In genomic region chr17:35127017-35127416, GRCm38 (mm10) we compare ENCODE assay signal across 8 mouse cellular contexts. TPM values are rescaled to one million over a fixed set of nuclear protein-coding genes. Genes with fewer than 3 reads are reported as not detected.
A peak's percentile ranks its signal among the peaks of the same experiment; 100 is the strongest.
DNase-seq lines count a peak whose midpoint lies in the region; ATAC-seq and TF ChIP-seq lines count a peak whose summit lies in the region.

No protein-coding gene starts in this region.

- peak overlapping the region; percentile 80 for H3K4me2 ChIP-seq in kidney, embryonic 14.5 days (replicated peaks; ENCODE audit: low read depth, low read length)
- H3K4me2 ChIP-seq in intestine, embryonic 14.5 days (ENCODE audit: low read length): peak overlapping the region; percentile 80
- H3K4me2 ChIP-seq in midbrain, postnatal 0 days (ENCODE audit: low read depth, low read length, poor library complexity, severe bottlenecking): peak overlapping the region; percentile 88

- H3K27ac ChIP-seq in kidney, embryonic 14.5 days (ENCODE audit: low read depth, low read length): peak overlapping the region; percentile 82; the same call in 1 of the 2 replicates
- H3K27ac ChIP-seq in cortical plate, adult 2 months (ENCODE audit: insufficient read depth, low read length): no peak overlapping the region
- peak overlapping the region; percentile 85; the same call in 1 of the 2 replicates for H3K27ac ChIP-seq in intestine, embryonic 14.5 days (ENCODE audit: low read depth)
- no peak overlapping the region; the same call in 1 of the 2 replicates for H3K27ac ChIP-seq in midbrain, postnatal 0 days (ENCODE audit: low read depth, low read length)

- TF ChIP-seq POLR2A in cortical plate, adult 2 months (IDR thresholded peaks at IDR 0.05; ENCODE audit: extremely low read depth, insufficient read depth, low read length): no peak

- no peak for ATAC-seq in kidney, embryonic 14.5 days (ENCODE audit: low FRiP score, low TSS enrichment)
- ATAC-seq in intestine, embryonic 14.5 days (replicated peaks; ENCODE audit: low FRiP score, low TSS enrichment, low read depth): no peak
- no peak for ATAC-seq in midbrain, postnatal 0 days (ENCODE audit: low FRiP score)

- peaks cover 33% of the 10 kb centered on the region; the same call in 1 of the 2 replicates for H3K4me1 ChIP-seq in kidney, embryonic 14.5 days (ENCODE audit: control insufficient read depth, insufficient read depth, low read length)
- H3K4me1 ChIP-seq in cortical plate, adult 2 months (ENCODE audit: control insufficient read depth, insufficient read depth, low read length): peaks cover 3% of the 10 kb centered on the region; the same call in 1 of the 2 replicates
- H3K4me1 ChIP-seq in intestine, embryonic 14.5 days (replicated peaks; ENCODE audit: control insufficient read depth, insufficient read depth, low read length): peaks cover 25% of the 10 kb centered on the region
- H3K4me1 ChIP-seq in midbrain, postnatal 0 days (ENCODE audit: insufficient read depth, low read length): peaks cover 13% of the 10 kb centered on the region

- H3K9ac ChIP-seq in kidney, embryonic 14.5 days (ENCODE audit: low read depth, low read length): peak overlapping the region; percentile 86; the same call in 1 of the 2 replicates
- H3K9ac ChIP-seq in intestine, embryonic 14.5 days (ENCODE audit: low read length): peak overlapping the region; percentile 74
- H3K9ac ChIP-seq in midbrain, postnatal 0 days (replicated peaks; ENCODE audit: low read length, poor library complexity, severe bottlenecking): peak overlapping the region; percentile 84

- no peaks in the 10 kb centered on the region for H3K27me3 ChIP-seq in kidney, embryonic 14.5 days (ENCODE audit: control insufficient read depth, insufficient read depth, low read length)
- no peaks in the 10 kb centered on the region for H3K27me3 ChIP-seq in intestine, embryonic 14.5 days (replicated peaks; ENCODE audit: control insufficient read depth, insufficient read depth, low read length)
- no peaks in the 10 kb centered on the region for H3K27me3 ChIP-seq in midbrain, postnatal 0 days (ENCODE audit: insufficient read depth, low read length)

- H3K4me3 ChIP-seq in kidney, embryonic 14.5 days (ENCODE audit: low read length): peak overlapping the region; percentile 70
- peak overlapping the region; percentile 69 for H3K4me3 ChIP-seq in cortical plate, adult 2 months (ENCODE audit: insufficient read depth, low read length)
- H3K4me3 ChIP-seq in intestine, embryonic 14.5 days (ENCODE audit: low read depth, low read length): peak overlapping the region; percentile 69
- H3K4me3 ChIP-seq in midbrain, postnatal 0 days (ENCODE audit: low read depth, low read length): peak overlapping the region; percentile 69

- no peaks in the 10 kb centered on the region for H3K9me3 ChIP-seq in kidney, embryonic 14.5 days (ENCODE audit: control insufficient read depth, low read length)
- H3K9me3 ChIP-seq in intestine, embryonic 14.5 days (ENCODE audit: control insufficient read depth, low read length): no peaks in the 10 kb centered on the region
- H3K9me3 ChIP-seq in midbrain, postnatal 0 days (ENCODE audit: low read length): no peaks in the 10 kb centered on the region

- WGBS in kidney, embryonic 14.5 days: 67% methylated on average over 13 of the region's 13 CpGs
- 67% methylated on average over 13 of the region's 13 CpGs for WGBS in intestine, embryonic 14.5 days
- 68% methylated on average over 13 of the region's 13 CpGs for WGBS in midbrain, postnatal 0 days

- DNase-seq in kidney, postnatal 14 days: no peak
- DNase-seq in intestine, embryonic 14.5 days (ENCODE audit: low spot score): no peak
- no peak for DNase-seq in midbrain, postnatal 0 days (ENCODE audit: low spot score)
- DNase-seq in gastrocnemius, adult 8-10 months (ENCODE audit: low spot score in 2 of 2): no peak
- no peak for DNase-seq in c-Kit-positive CD71-positive TER-119-positive erythroid progenitor cells, embryonic 14.5 days (ENCODE audit: low spot score)
- no peak for DNase-seq in urinary bladder, postnatal 14 days (ENCODE audit: low spot score)

- H3K36me3 ChIP-seq in kidney, embryonic 14.5 days (ENCODE audit: control insufficient read depth, insufficient read depth, low read length): peaks cover 17% of the 10 kb centered on the region; the same call in 1 of the 2 replicates
- H3K36me3 ChIP-seq in intestine, embryonic 14.5 days (ENCODE audit: control insufficient read depth, insufficient read depth, low read length): peaks cover 27% of the 10 kb centered on the region
- peaks cover 13% of the 10 kb centered on the region for H3K36me3 ChIP-seq in midbrain, postnatal 0 days (ENCODE audit: insufficient read depth, low read length)

- no peak for TF ChIP-seq CTCF in cortical plate, adult 2 months (IDR thresholded peaks at IDR 0.05; ENCODE audit: extremely low read depth, insufficient read depth, low read length)
- TF ChIP-seq CTCF in midbrain, postnatal 0 days (IDR thresholded peaks at IDR 0.05): no peak

RNA-seq across cellular contexts. Expression of gene D17H6S53E, which starts 0.8 kb away (rescaled TPM):
- polyA plus RNA-seq in kidney, embryonic 14.5 days (2014; fragmentation: Nextera tagmentation; extraction: Ambion mirVana): 9.4 and 10.0 TPM in 2 replicates
- polyA plus RNA-seq in cortical plate, adult 2 months (2012; rRNA removed): 9.6 and 10.3 TPM in 2 replicates
- 8.4 and 10.8 TPM in 2 replicates for polyA plus RNA-seq in intestine, embryonic 14.5 days (2014; fragmentation: Nextera tagmentation; extraction: Ambion mirVana)
- total RNA-seq in midbrain, postnatal 0 days (2014; rRNA removed): 10.7 and 28.0 TPM in 2 replicates
- 9.6 and 10.3 TPM in 2 replicates for polyA plus RNA-seq in midbrain, postnatal 0 days (2015; fragmentation: Nextera tagmentation; extraction: Ambion mirVana)
- 10 to 100 TPM; 13.6 to 22.6 (median 17.0) TPM for total RNA-seq in gastrocnemius, adult 8-10 months (2022)

RNA-seq across cellular contexts. Expression of gene Apom, which starts 4.8 kb away (rescaled TPM):
- 9.7 and 10.4 TPM in 2 replicates for polyA plus RNA-seq in kidney, embryonic 14.5 days (2014; fragmentation: Nextera tagmentation; extraction: Ambion mirVana)
- polyA plus RNA-seq in cortical plate, adult 2 months (2012; rRNA removed): 0.13 TPM in 2 replicates
- polyA plus RNA-seq in intestine, embryonic 14.5 days (2014; fragmentation: Nextera tagmentation; extraction: Ambion mirVana): 0.95 and 1.5 TPM in 2 replicates
- total RNA-seq in midbrain, postnatal 0 days (2014; rRNA removed): 0.44 TPM in 1 of 2 replicates, not detected in the other
- polyA plus RNA-seq in midbrain, postnatal 0 days (2015; fragmentation: Nextera tagmentation; extraction: Ambion mirVana): 0.22 TPM in 1 of 2 replicates, not detected in the other
- total RNA-seq in gastrocnemius, adult 8-10 months (2022): not detected

RNA-seq across cellular contexts. Expression of gene Csnk2b, which starts 5.2 kb away (rescaled TPM):
- polyA plus RNA-seq in kidney, embryonic 14.5 days (2014; fragmentation: Nextera tagmentation; extraction: Ambion mirVana): 325 and 334 TPM in 2 replicates
- polyA plus RNA-seq in cortical plate, adult 2 months (2012; rRNA removed): 191 and 200 TPM in 2 replicates
- polyA plus RNA-seq in intestine, embryonic 14.5 days (2014; fragmentation: Nextera tagmentation; extraction: Ambion mirVana): 275 and 286 TPM in 2 replicates
- total RNA-seq in midbrain, postnatal 0 days (2014; rRNA removed): 245 and 287 TPM in 2 replicates
- 325 and 332 TPM in 2 replicates for polyA plus RNA-seq in midbrain, postnatal 0 days (2015; fragmentation: Nextera tagmentation; extraction: Ambion mirVana)
- 100 to 1,000 TPM; 169 to 216 (median 180) TPM for total RNA-seq in gastrocnemius, adult 8-10 months (2022)

RNA-seq across cellular contexts. Expression of gene Gpank1, which starts 5.8 kb away (rescaled TPM):
- 19.4 and 20.8 TPM in 2 replicates for polyA plus RNA-seq in kidney, embryonic 14.5 days (2014; fragmentation: Nextera tagmentation; extraction: Ambion mirVana)
- polyA plus RNA-seq in cortical plate, adult 2 months (2012; rRNA removed): 20.4 and 21.0 TPM in 2 replicates
- polyA plus RNA-seq in intestine, embryonic 14.5 days (2014; fragmentation: Nextera tagmentation; extraction: Ambion mirVana): 19.7 and 24.7 TPM in 2 replicates
- total RNA-seq in midbrain, postnatal 0 days (2014; rRNA removed): 11.7 and 17.0 TPM in 2 replicates
- polyA plus RNA-seq in midbrain, postnatal 0 days (2015; fragmentation: Nextera tagmentation; extraction: Ambion mirVana): 20.2 and 21.0 TPM in 2 replicates
- 10 to 100 TPM in 1 of 4 experiments, 1 to 10 TPM in 3; 8.6 to 11.4 (median 9.3) TPM for total RNA-seq in gastrocnemius, adult 8-10 months (2022)

RNA-seq across cellular contexts. Expression of gene Bag6, which starts 8.0 kb away (rescaled TPM):
- polyA plus RNA-seq in kidney, embryonic 14.5 days (2014; fragmentation: Nextera tagmentation; extraction: Ambion mirVana): 82.6 and 99.0 TPM in 2 replicates
- polyA plus RNA-seq in cortical plate, adult 2 months (2012; rRNA removed): 194 and 212 TPM in 2 replicates
- polyA plus RNA-seq in intestine, embryonic 14.5 days (2014; fragmentation: Nextera tagmentation; extraction: Ambion mirVana): 75.5 and 79.5 TPM in 2 replicates
- 330 and 339 TPM in 2 replicates for total RNA-seq in midbrain, postnatal 0 days (2014; rRNA removed)
- polyA plus RNA-seq in midbrain, postnatal 0 days (2015; fragmentation: Nextera tagmentation; extraction: Ambion mirVana): 62.3 and 68.9 TPM in 2 replicates
- total RNA-seq in gastrocnemius, adult 8-10 months (2022): 100 to 1,000 TPM; 206 to 247 (median 236) TPM

Comparison
In these comparisons a context has a peak if more than half of its experiments do, and no peak if none do; other contexts are left out.
1. H3K27ac ChIP-seq: peak in kidney, embryonic 14.5 days (single experiment) and intestine, embryonic 14.5 days (single experiment); none in cortical plate, adult 2 months (single experiment) and midbrain, postnatal 0 days (single experiment).
2. Peak in every context shown above with its lines, with median percentiles within 50 percentile points of each other: H3K4me2 ChIP-seq, H3K4me3 ChIP-seq and H3K9ac ChIP-seq.